Mouse (Mus musculus) midbrain, postnatal 0 days (tissue): Measurements from ENCODE around the gene C030005K15Rik. TPM values are rescaled to one million over a fixed set of nuclear protein-coding genes. Genes with fewer than 3 reads are reported as not detected.

Experiments used
- ATAC-seq: fragments of 200-750 bp; cut with Nextera tagmentation; 2 replicates; pipeline ENCODE4 v1.8.0; 2017; ENCODE audit warnings: moderate number of reproducible peaks, mild to moderate bottlenecking, moderate TSS enrichment, moderate library complexity; ENCODE audit not compliant: low FRiP score
- DNase-seq: peaks from one replicate; pipeline ENCODE4 v3.0.0-alpha.2; 2015; ENCODE audit warnings: low spot score
- H3K27ac ChIP-seq: fragments of 300-500 bp; sonication (generic); 2 replicates; pipeline ENCODE4 v1.5.1; 2014; ENCODE audit warnings: low read depth, mild to moderate bottlenecking, low read length, mixed read lengths
- H3K27me3 ChIP-seq: fragments of 300-500 bp; sonication (generic); 2 replicates; pipeline ENCODE4 v1.6.1; 2014; ENCODE audit warnings: low read length, control low read depth, mixed read lengths; ENCODE audit not compliant: insufficient read depth
- H3K36me3 ChIP-seq: fragments of 300-500 bp; sonication (generic); 2 replicates; pipeline ENCODE4 v1.6.1; 2014; ENCODE audit warnings: low read length, control low read depth, mixed read lengths; ENCODE audit not compliant: insufficient read depth
- H3K4me1 ChIP-seq: fragments of 300-500 bp; sonication (generic); 2 replicates; pipeline ENCODE4 v1.6.1; 2014; ENCODE audit warnings: mild to moderate bottlenecking, control low read depth, antibody characterized with exemption, low read length, mixed read lengths; ENCODE audit not compliant: insufficient read depth
- H3K4me2 ChIP-seq: fragments of 300-500 bp; sonication (generic); 2 replicates; pipeline ENCODE4 v1.6.1; 2014; ENCODE audit warnings: low read depth, mild to moderate bottlenecking, low read length, mixed read lengths; ENCODE audit not compliant: poor library complexity, severe bottlenecking
- H3K4me3 ChIP-seq: fragments of 300-500 bp; sonication (generic); 2 replicates; pipeline ENCODE4 v1.5.1; 2014; ENCODE audit warnings: low read depth, mild to moderate bottlenecking, low read length, moderate library complexity
- H3K9ac ChIP-seq: fragments of 300-500 bp; sonication (generic); replicated peaks from 2 replicates; pipeline ENCODE4 v1.6.1; 2014; ENCODE audit warnings: mild to moderate bottlenecking, low read length, moderate library complexity, mixed read lengths; ENCODE audit not compliant: poor library complexity, severe bottlenecking
- H3K9me3 ChIP-seq: fragments of 300-500 bp; sonication (generic); 2 replicates; pipeline ENCODE4 v1.6.1; 2016; ENCODE audit warnings: low read length, control low read depth
- CTCF ChIP-seq: IDR thresholded peaks from 2 replicates; pipeline ENCODE4 v1.5.1; 2016; ENCODE audit warnings: antibody characterized with exemption, mild to moderate bottlenecking
- polyA plus RNA-seq: library from polyadenylated mRNA; unstranded; fragments of >200 nt; fragmentation: Nextera tagmentation; extraction: Ambion mirVana; gene quantifications from 2 replicates; pipeline ENCODE4 v1.2.1, GENCODE M21; 2015
- total RNA-seq: library from RNA; depleted of rRNA; stranded (reverse); fragments of >200 nt; gene quantifications from 2 replicates; pipeline ENCODE4 v1.2.3, GENCODE M21; 2014; rRNA removed

Gene C030005K15Rik
- total and polyA plus RNA-seq, 2 experiments from 2014 or later, result 0.11 TPM; not detected in 1

- no peak for TF ChIP-seq CTCF
- no peaks in the 10 kb centered on the region for H3K4me1 ChIP-seq
- H3K27ac ChIP-seq, result no peak overlapping the region
- H3K9me3 ChIP-seq, result no peaks in the 10 kb centered on the region
- no peak overlapping the region for H3K9ac ChIP-seq
- DNase-seq (no peak), ATAC-seq (no peak)
- no peaks in the 10 kb centered on the region for H3K27me3 ChIP-seq
- no peaks in the 10 kb centered on the region for H3K36me3 ChIP-seq
- H3K4me2 ChIP-seq, result no peak overlapping the region
- H3K4me3 ChIP-seq, result no peak overlapping the region
Measured at GRCm38 (mm10) chr10:97682981-97683380, 43.6 kb downstream of the C030005K15Rik start.

Other genes starting within 250 kb of the C030005K15Rik start
- 52.2 and 56.7 TPM in 2 replicates for gene Dcn, start 247.1 kb downstream of the C030005K15Rik start, total RNA-seq
- 52.2 and 57.3 TPM in 2 replicates for gene Dcn, start 247.1 kb downstream of the C030005K15Rik start, polyA plus RNA-seq
- 4.9 and 5.6 TPM in 2 replicates for gene Lum, start 161.6 kb downstream of the C030005K15Rik start, total RNA-seq
- gene Lum, start 161.6 kb downstream of the C030005K15Rik start, polyA plus RNA-seq, result 7.8 and 8.2 TPM in 2 replicates
- gene Kera, start 119.9 kb downstream of the C030005K15Rik start, total RNA-seq, result not detected in 2 replicates
- not detected in 2 replicates for gene Kera, start 119.9 kb downstream of the C030005K15Rik start, polyA plus RNA-seq
- 0.55 and 0.57 TPM in 2 replicates for gene Epyc, start 82.7 kb downstream of the C030005K15Rik start, total RNA-seq
- 0.54 and 0.98 TPM in 2 replicates for gene Epyc, start 82.7 kb downstream of the C030005K15Rik start, polyA plus RNA-seq
- not detected in 2 replicates for gene Ccer1, start 33.7 kb downstream of the C030005K15Rik start, total RNA-seq
- not detected in 2 replicates for gene Ccer1, start 33.7 kb downstream of the C030005K15Rik start, polyA plus RNA-seq